Mouse (Mus musculus) liver, adult 2 months (tissue): Measurements from ENCODE around the gene Gm49318. TPM values are rescaled to one million over a fixed set of nuclear protein-coding genes. Genes with fewer than 3 reads are reported as not detected.

Experiments
- DNase-seq: peaks from one replicate; pipeline ENCODE4 v3.0.0-alpha.2; 2011; ENCODE audit warnings: low read depth, low spot score; ENCODE audit errors: extremely low read depth
- H3K27ac ChIP-seq: fragments of 200-500 bp; replicated peaks from 2 replicates; pipeline ENCODE4 v1.5.1; 2012; ENCODE audit warnings: low read depth, mild to moderate bottlenecking, control low read depth, inconsistent platforms, low read length; ENCODE audit not compliant: insufficient read depth
- H3K27me3 ChIP-seq: fragments of 200-500 bp; 2 replicates; pipeline ENCODE4 v1.6.1; 2012; ENCODE audit warnings: mild to moderate bottlenecking, moderate library complexity, low read length, inconsistent platforms; ENCODE audit not compliant: control insufficient read depth, insufficient read depth
- H3K36me3 ChIP-seq: fragments of 200-500 bp; 2 replicates; pipeline ENCODE4 v1.6.1; 2012; ENCODE audit warnings: low read length, inconsistent platforms; ENCODE audit not compliant: control insufficient read depth, insufficient read depth
- H3K4me1 ChIP-seq: fragments of 200-500 bp; 2 replicates; pipeline ENCODE4 v1.6.1; 2011; ENCODE audit warnings: low read length; ENCODE audit not compliant: control insufficient read depth, insufficient read depth
- H3K4me3 ChIP-seq: fragments of 200-500 bp; 2 replicates; pipeline ENCODE4 v1.5.1; 2011; ENCODE audit warnings: low read depth, mild to moderate bottlenecking, control low read depth, low read length, moderate library complexity; ENCODE audit not compliant: insufficient read depth
- H3K79me2 ChIP-seq: fragments of 200-500 bp; 2 replicates; pipeline ENCODE4 v1.6.1; 2012; ENCODE audit warnings: inconsistent platforms, mild to moderate bottlenecking, low read length, moderate library complexity; ENCODE audit not compliant: control insufficient read depth, insufficient read depth
- H3K9ac ChIP-seq: fragments of 200-500 bp; 2 replicates; pipeline ENCODE4 v1.6.1; 2012; ENCODE audit warnings: low read depth, mild to moderate bottlenecking, control low read depth, inconsistent platforms, low read length
- CTCF ChIP-seq: fragments of 200-500 bp; IDR thresholded peaks from 2 replicates; pipeline ENCODE4 v1.5.1; 2011; ENCODE audit warnings: low read depth, low read length, control low read depth
- POLR2A ChIP-seq: fragments of 200-500 bp; IDR thresholded peaks from 2 replicates; pipeline ENCODE4 v1.6.1; 2011; ENCODE audit warnings: low read length, control low read depth; ENCODE audit not compliant: insufficient read depth; ENCODE audit errors: extremely low read depth
- WGBS: fragments of 180-500 bp; shearing (Covaris S2); methylation state at CpG from one replicate; pipeline ENCODE4 v1.1.7; 2018; 5-methylcytosine and 5-hydroxymethylcytosine counted together
- polyA plus RNA-seq: library from polyadenylated mRNA; depleted of rRNA; stranded (reverse); fragments of >200 nt; gene quantifications from 2 replicates; pipeline ENCODE4 v1.2.3, GENCODE M21; 2012
- total RNA-seq: library from RNA; depleted of rRNA; stranded (reverse); fragments of >200 nt; gene quantifications from 2 replicates; pipeline ENCODE4 v1.2.3, GENCODE M21; 2014

Gene Gm49318
- total and polyA plus RNA-seq, 2 experiments: not detected

- peaks cover 4% of the 10 kb centered on the region; the same call in 1 of the 2 replicates for H3K4me1 ChIP-seq
- H3K36me3 ChIP-seq: no peaks in the 10 kb centered on the region
- H3K27me3 ChIP-seq: no peaks in the 10 kb centered on the region
- 93% methylated on average over 7 of the region's 7 CpGs for WGBS
- H3K27ac ChIP-seq: no peak overlapping the region
- no peak overlapping the region for H3K9ac ChIP-seq
- DNase-seq: no peak
- TF ChIP-seq POLR2A (no peak), CTCF (no peak)
- H3K79me2 ChIP-seq: no peaks in the 10 kb centered on the region
- H3K4me3 ChIP-seq: no peak overlapping the region
Observed at GRCm38 (mm10) chr9:22089986-22090385, 18.9 kb upstream of the Gm49318 start.

DNA sequence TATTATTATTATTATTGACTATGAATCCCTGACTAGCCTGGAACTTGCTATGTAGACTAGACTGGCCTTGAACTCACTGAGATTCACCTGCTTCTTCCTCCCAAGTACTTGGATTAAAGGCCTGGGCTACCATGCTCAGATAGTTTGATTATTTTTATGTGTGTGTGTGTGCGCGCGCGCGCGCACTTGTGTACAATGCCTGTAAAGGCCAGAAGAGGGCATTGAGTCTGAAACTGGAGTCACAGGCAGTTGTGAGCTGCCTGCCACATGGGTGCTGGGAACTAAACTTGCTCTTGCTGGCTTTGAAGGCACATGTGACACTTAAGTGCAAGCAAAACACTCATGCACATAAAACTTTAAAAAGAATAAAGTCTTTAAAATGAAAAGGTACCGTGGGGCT, 18.2 kb upstream of the Gm49318 start:
- H3K4me1 ChIP-seq: peaks cover 4% of the 10 kb centered on the region; the same call in 1 of the 2 replicates
- no peaks in the 10 kb centered on the region for H3K27me3 ChIP-seq
- no peak for TF ChIP-seq CTCF
- no peak for TF ChIP-seq POLR2A
- 99% methylated on average over 7 of the region's 7 CpGs for WGBS
- no peak overlapping the region for H3K27ac ChIP-seq
- no peak for DNase-seq
- no peaks in the 10 kb centered on the region for H3K79me2 ChIP-seq
- no peak overlapping the region for H3K9ac ChIP-seq
- H3K36me3 ChIP-seq: no peaks in the 10 kb centered on the region
- no peak overlapping the region for H3K4me3 ChIP-seq

DNA sequence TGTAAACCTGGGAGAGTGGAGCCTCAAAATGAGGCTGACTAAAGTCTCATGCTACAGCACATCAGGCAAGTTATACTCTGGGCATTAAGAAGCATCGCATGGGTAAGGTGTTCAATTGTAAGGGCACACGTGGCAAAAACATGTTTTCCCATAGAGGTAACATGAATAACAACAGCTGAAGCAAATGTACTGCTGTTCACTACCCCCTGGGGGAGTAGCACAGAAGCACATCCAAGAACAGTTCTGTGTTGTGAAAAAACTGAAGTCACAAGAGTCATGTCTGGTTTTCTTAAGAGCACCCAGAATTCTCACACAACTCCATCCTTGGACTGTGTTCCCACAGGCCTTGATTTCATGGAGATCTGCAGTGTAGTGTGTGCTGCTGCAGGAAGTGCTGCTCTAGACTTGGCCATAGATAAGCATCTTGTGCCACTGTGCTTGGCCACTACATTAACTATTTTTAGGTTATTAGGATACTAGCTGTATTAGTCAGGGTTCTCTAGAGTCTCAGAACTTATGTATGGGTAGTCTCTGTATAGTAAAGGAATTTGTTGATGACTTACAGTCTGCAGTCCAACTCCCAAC, 16.1 kb upstream of the Gm49318 start:
- TF ChIP-seq POLR2A (no peak), CTCF (no peak)
- H3K4me1 ChIP-seq: peaks cover 4% of the 10 kb centered on the region; the same call in 1 of the 2 replicates
- H3K9ac ChIP-seq: no peak overlapping the region
- no peaks in the 10 kb centered on the region for H3K27me3 ChIP-seq
- H3K4me3 ChIP-seq: no peak overlapping the region
- 91% methylated on average over 2 of the region's 2 CpGs for WGBS
- no peaks in the 10 kb centered on the region; the same call in 1 of the 2 replicates for H3K79me2 ChIP-seq
- no peak overlapping the region for H3K27ac ChIP-seq
- peaks cover 5% of the 10 kb centered on the region; the same call in 1 of the 2 replicates for H3K36me3 ChIP-seq
- no peak for DNase-seq

- Histone ChIP-seq H3K27me3 (no peaks in the 10 kb centered on the region), H3K27ac (peak overlapping the region; percentile 65), H3K36me3 (peaks cover 5% of the 10 kb centered on the region; the same call in 1 of the 2 replicates), H3K4me1 (peaks cover 4% of the 10 kb centered on the region; the same call in 1 of the 2 replicates), H3K79me2 (no peaks in the 10 kb centered on the region; the same call in 1 of the 2 replicates), H3K4me3 (peak overlapping the region; percentile 87), H3K9ac (peak overlapping the region; percentile 60)
- no peak for DNase-seq
- no peak for TF ChIP-seq POLR2A
- no peak for TF ChIP-seq CTCF
- 80% methylated on average over 6 of the region's 6 CpGs for WGBS
Observed at GRCm38 (mm10) chr9:22086012-22086411, 15.0 kb upstream of the Gm49318 start.

GRCm38 (mm10) chr9:22085022-22085834, 14.2 kb upstream of the Gm49318 start, which contains the start of gene Ecsit:
Ecsit (minus strand) TSS chr9:22085438.
- DNase-seq: peak; percentile 97
- Histone ChIP-seq H3K4me1 (peaks cover 4% of the 10 kb centered on the region; the same call in 1 of the 2 replicates), H3K4me3 (peak within 1 kb of the TSS; percentile 87), H3K79me2 (no peaks in the 10 kb centered on the region; the same call in 1 of the 2 replicates), H3K36me3 (peaks cover 5% of the 10 kb centered on the region; the same call in 1 of the 2 replicates), H3K9ac (peak within 1 kb of the TSS; percentile 66), H3K27ac (peak within 1 kb of the TSS; percentile 74), H3K27me3 (no peaks in the 10 kb centered on the region)
- peak; percentile 63 for TF ChIP-seq POLR2A
- no peak for TF ChIP-seq CTCF
- under 1% methylated on average over 48 of the region's 48 CpGs for WGBS
